8 mouse cellular contexts compared by ENCODE assay signal in the genomic region with DNA sequence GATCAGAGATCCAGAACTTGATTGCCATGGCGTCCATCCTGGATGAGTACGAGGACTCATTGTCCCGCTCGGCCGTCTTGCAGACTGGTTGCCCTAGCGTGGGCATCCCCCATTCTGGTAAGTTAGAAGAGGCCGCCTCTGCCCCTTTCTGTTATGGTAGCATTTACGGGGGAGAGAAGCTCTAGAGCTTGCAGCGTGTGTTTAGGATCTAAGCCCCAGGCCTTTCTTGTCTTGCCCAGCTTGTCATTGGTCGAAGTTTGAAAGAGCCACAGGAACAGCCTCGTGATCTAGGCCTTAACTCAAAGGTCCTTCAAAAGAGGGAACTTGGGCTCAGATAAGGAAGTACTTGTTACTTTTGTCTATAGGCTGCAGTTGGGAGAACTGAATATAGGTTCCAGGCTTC. TPM values are rescaled to one million over a fixed set of nuclear protein-coding genes. Genes with fewer than 3 reads are reported as not detected.
A peak's percentile ranks its signal among the peaks of the same experiment; 100 is the strongest.
DNase-seq lines count a peak whose midpoint lies in the region; ATAC-seq and TF ChIP-seq lines count a peak whose summit lies in the region.

No protein-coding gene starts in this region.

- peak overlapping the region; percentile 81 for H3K9ac ChIP-seq in hindbrain, embryonic 11.5 days (ENCODE audit: low read depth, low read length)
- H3K9ac ChIP-seq in stomach, embryonic 16.5 days (ENCODE audit: low read length) = peak overlapping the region; percentile 88

- peak overlapping the region; percentile 92 for H3K4me2 ChIP-seq in hindbrain, embryonic 11.5 days (replicated peaks; ENCODE audit: low read depth, low read length)
- H3K4me2 ChIP-seq in stomach, embryonic 16.5 days (ENCODE audit: low read depth, low read length) = peak overlapping the region; percentile 80

- TF ChIP-seq CTCF in left cerebral cortex, adult 2 months (IDR thresholded peaks at IDR 0.05) = no peak

- H3K4me3 ChIP-seq in left cerebral cortex, adult 2 months = peak overlapping the region; percentile 87
- H3K4me3 ChIP-seq in embryonic facial prominence, embryonic 10.5 days = peak overlapping the region; percentile 70
- H3K4me3 ChIP-seq in hindbrain, embryonic 11.5 days (ENCODE audit: low read depth, low read length) = peak overlapping the region; percentile 79
- peak overlapping the region; percentile 68 for H3K4me3 ChIP-seq in stomach, embryonic 16.5 days (replicated peaks; ENCODE audit: low read length)

- peak overlapping the region; percentile 85 for H3K27ac ChIP-seq in left cerebral cortex, adult 2 months
- peak overlapping the region; percentile 68 for H3K27ac ChIP-seq in embryonic facial prominence, embryonic 10.5 days (replicated peaks)
- no peak overlapping the region for H3K27ac ChIP-seq in hindbrain, embryonic 11.5 days (ENCODE audit: low read depth, low read length)
- peak overlapping the region; percentile 77 for H3K27ac ChIP-seq in stomach, embryonic 16.5 days (ENCODE audit: low read length)

- DNase-seq in left cerebral cortex, adult 2 months (ENCODE audit: extremely low spot score in 1 of 2, low spot score in 2 of 2) = no peak
- DNase-seq in left cerebral cortex, postnatal 10 days (ENCODE audit: extremely low spot score in 1 of 2, low spot score in 2 of 2) = no peak
- DNase-seq in embryonic facial prominence, embryonic 10.5 days (ENCODE audit: low spot score) = no peak
- no peak for DNase-seq in hindbrain, embryonic 11.5 days (ENCODE audit: low spot score)
- DNase-seq in adrenal gland, adult (ENCODE audit: inconsistent age in 2 of 2, low spot score in 1 of 2) = no peak
- DNase-seq in urinary bladder, postnatal 25 days (ENCODE audit: low spot score) = no peak

- intact Hi-C loops in left cerebral cortex, adult 2 months (cut with DNase I) = loop anchor here (2.0 to 5.0 kb wide), 2 partner anchors 80 to 257 kb away; partner anchors contain the start of genes Dnajc17, Rpusd2 and Zfyve19
- intact Hi-C loops in left cerebral cortex, postnatal 10 days (cut with DNase I) = loop anchor here (5.0 to 10.0 kb wide), 2 partner anchors 37 to 254 kb away; partner anchors contain the start of gene Rpusd2

- WGBS in embryonic facial prominence, embryonic 10.5 days = 4% methylated on average over 11 of the region's 11 CpGs
- 6% methylated on average over 11 of the region's 11 CpGs for WGBS in hindbrain, embryonic 11.5 days
- under 1% methylated on average over 11 of the region's 11 CpGs for WGBS in stomach, embryonic 16.5 days

- peaks cover 19% of the 10 kb centered on the region for H3K4me1 ChIP-seq in embryonic facial prominence, embryonic 10.5 days
- peaks cover 7% of the 10 kb centered on the region; the same call in 1 of the 2 replicates for H3K4me1 ChIP-seq in hindbrain, embryonic 11.5 days (replicated peaks; ENCODE audit: control insufficient read depth, insufficient read depth, low read length)
- peaks cover 13% of the 10 kb centered on the region for H3K4me1 ChIP-seq in stomach, embryonic 16.5 days (ENCODE audit: control insufficient read depth, insufficient read depth, low read length)

- peaks cover 7% of the 10 kb centered on the region; the same call in 1 of the 2 replicates for H3K27me3 ChIP-seq in embryonic facial prominence, embryonic 10.5 days (replicated peaks; ENCODE audit: low read depth, poor library complexity, severe bottlenecking)
- H3K27me3 ChIP-seq in hindbrain, embryonic 11.5 days (ENCODE audit: control insufficient read depth, insufficient read depth, low read length) = no peaks in the 10 kb centered on the region
- H3K27me3 ChIP-seq in stomach, embryonic 16.5 days (ENCODE audit: control insufficient read depth, insufficient read depth, low read length) = no peaks in the 10 kb centered on the region

- H3K9me3 ChIP-seq in embryonic facial prominence, embryonic 10.5 days = no peaks in the 10 kb centered on the region
- H3K9me3 ChIP-seq in hindbrain, embryonic 11.5 days (ENCODE audit: control insufficient read depth, low read length) = no peaks in the 10 kb centered on the region
- no peaks in the 10 kb centered on the region for H3K9me3 ChIP-seq in stomach, embryonic 16.5 days (replicated peaks; ENCODE audit: control insufficient read depth, low read length)

- peaks cover 41% of the 10 kb centered on the region for H3K36me3 ChIP-seq in embryonic facial prominence, embryonic 10.5 days (replicated peaks)
- H3K36me3 ChIP-seq in hindbrain, embryonic 11.5 days (ENCODE audit: control insufficient read depth, insufficient read depth, low read length) = no peaks in the 10 kb centered on the region; the same call in 1 of the 2 replicates
- H3K36me3 ChIP-seq in stomach, embryonic 16.5 days (ENCODE audit: control insufficient read depth, insufficient read depth, low read length) = peaks cover 18% of the 10 kb centered on the region; the same call in 1 of the 2 replicates

- ATAC-seq in hindbrain, embryonic 11.5 days (ENCODE audit: low FRiP score) = peak; percentile 47; the same call in 1 of the 2 replicates
- ATAC-seq in megakaryocyte, adult 5-6 weeks (ENCODE audit: poor library complexity, severe bottlenecking) = peak; percentile 69
- ATAC-seq in stomach, embryonic 16.5 days (ENCODE audit: insufficient read depth, low FRiP score) = no peak

RNA-seq across cellular contexts. Expression of gene Vps18, which starts 0.5 kb away (rescaled TPM):
- total RNA-seq in left cerebral cortex, adult 2 months (2021) = 10 to 100 TPM; 47.2 to 50.8 TPM
- total RNA-seq in left cerebral cortex, postnatal 10 days (2021) = 10 to 100 TPM; 33.7 to 33.8 TPM
- polyA plus RNA-seq in embryonic facial prominence, embryonic 10.5 days (2016; fragmentation: Nextera tagmentation; extraction: Ambion mirVana) = 23.1 and 25.1 TPM in 2 replicates
- 8.5 and 10.9 TPM in 2 replicates for polyA plus RNA-seq in hindbrain, embryonic 11.5 days (2014; fragmentation: Nextera tagmentation; extraction: Ambion mirVana)
- total RNA-seq in megakaryocyte, adult 5-6 weeks (2015) = 8.9 and 9.0 TPM in 2 replicates
- total RNA-seq in megakaryocyte, adult 5-6 weeks (2017) = 19.6 and 21.2 TPM in 2 replicates
- polyA plus RNA-seq in stomach, embryonic 16.5 days (2015; fragmentation: Nextera tagmentation; extraction: Ambion mirVana) = 17.5 and 19.8 TPM in 2 replicates

RNA-seq across cellular contexts. Expression of gene Rhov, which starts 17.9 kb away (rescaled TPM):
- total RNA-seq in left cerebral cortex, adult 2 months (2021) = 10 to 100 TPM in 1 of 2 experiments, 1 to 10 TPM in 1; 9.8 to 11.1 TPM
- total RNA-seq in left cerebral cortex, postnatal 10 days (2021) = 10 to 100 TPM; 14.3 to 16.3 TPM
- polyA plus RNA-seq in embryonic facial prominence, embryonic 10.5 days (2016; fragmentation: Nextera tagmentation; extraction: Ambion mirVana) = 0.74 and 2.5 TPM in 2 replicates
- 3.1 and 3.5 TPM in 2 replicates for polyA plus RNA-seq in hindbrain, embryonic 11.5 days (2014; fragmentation: Nextera tagmentation; extraction: Ambion mirVana)
- 0.16 and 0.59 TPM in 2 replicates for total RNA-seq in megakaryocyte, adult 5-6 weeks (2015)
- total RNA-seq in megakaryocyte, adult 5-6 weeks (2017) = 0.28 and 0.81 TPM in 2 replicates
- 30.2 and 34.5 TPM in 2 replicates for polyA plus RNA-seq in stomach, embryonic 16.5 days (2015; fragmentation: Nextera tagmentation; extraction: Ambion mirVana)

RNA-seq across cellular contexts. Expression of gene Dll4, which starts 36.6 kb away (rescaled TPM):
- 1 to 10 TPM; 2.3 to 2.4 TPM for total RNA-seq in left cerebral cortex, adult 2 months (2021)
- total RNA-seq in left cerebral cortex, postnatal 10 days (2021) = 1 to 10 TPM; 5.5 to 6.7 TPM
- polyA plus RNA-seq in embryonic facial prominence, embryonic 10.5 days (2016; fragmentation: Nextera tagmentation; extraction: Ambion mirVana) = 4.4 and 4.6 TPM in 2 replicates
- polyA plus RNA-seq in hindbrain, embryonic 11.5 days (2014; fragmentation: Nextera tagmentation; extraction: Ambion mirVana) = 2.7 and 2.9 TPM in 2 replicates
- total RNA-seq in megakaryocyte, adult 5-6 weeks (2015) = 0.09 TPM in 1 of 2 replicates, not detected in the other
- total RNA-seq in megakaryocyte, adult 5-6 weeks (2017) = not detected in 2 replicates
- polyA plus RNA-seq in stomach, embryonic 16.5 days (2015; fragmentation: Nextera tagmentation; extraction: Ambion mirVana) = 6.8 and 8.2 TPM in 2 replicates

RNA-seq across cellular contexts. Expression of gene Spint1, which starts 51.9 kb away (rescaled TPM):
- 1 to 10 TPM in 1 of 2 experiments, under 1 TPM in 1; 0.96 to 1.2 TPM for total RNA-seq in left cerebral cortex, adult 2 months (2021)
- total RNA-seq in left cerebral cortex, postnatal 10 days (2021) = 1 to 10 TPM in 1 of 2 experiments, under 1 TPM in 1; 0.28 to 1.4 TPM
- 11.1 and 11.4 TPM in 2 replicates for polyA plus RNA-seq in embryonic facial prominence, embryonic 10.5 days (2016; fragmentation: Nextera tagmentation; extraction: Ambion mirVana)
- polyA plus RNA-seq in hindbrain, embryonic 11.5 days (2014; fragmentation: Nextera tagmentation; extraction: Ambion mirVana) = 4.1 and 4.6 TPM in 2 replicates
- total RNA-seq in megakaryocyte, adult 5-6 weeks (2015) = not detected in 2 replicates
- not detected in 2 replicates for total RNA-seq in megakaryocyte, adult 5-6 weeks (2017)
- 78.6 and 95.9 TPM in 2 replicates for polyA plus RNA-seq in stomach, embryonic 16.5 days (2015; fragmentation: Nextera tagmentation; extraction: Ambion mirVana)

RNA-seq across cellular contexts. Expression of gene Ppp1r14d, which starts 59.3 kb away (rescaled TPM):
- not detected for total RNA-seq in left cerebral cortex, adult 2 months (2021)
- not detected for total RNA-seq in left cerebral cortex, postnatal 10 days (2021)
- 0.20 TPM in 2 replicates for polyA plus RNA-seq in embryonic facial prominence, embryonic 10.5 days (2016; fragmentation: Nextera tagmentation; extraction: Ambion mirVana)
- 0.23 TPM in 1 of 2 replicates, not detected in the other for polyA plus RNA-seq in hindbrain, embryonic 11.5 days (2014; fragmentation: Nextera tagmentation; extraction: Ambion mirVana)
- total RNA-seq in megakaryocyte, adult 5-6 weeks (2015) = not detected in 2 replicates
- not detected in 2 replicates for total RNA-seq in megakaryocyte, adult 5-6 weeks (2017)
- polyA plus RNA-seq in stomach, embryonic 16.5 days (2015; fragmentation: Nextera tagmentation; extraction: Ambion mirVana) = 3.4 TPM in 2 replicates

Comparison
In these comparisons a context has a peak if more than half of its experiments do, and no peak if none do; other contexts are left out.
1. RNA of gene Rhov, which starts 17.9 kb away (total RNA-seq): 14.3 to 16.3 TPM in left cerebral cortex, postnatal 10 days and 9.8 to 11.1 TPM in left cerebral cortex, adult 2 months; 0.16 to 0.81 TPM in megakaryocyte, adult 5-6 weeks; every median in the first group is over 4 times any median in the second.
2. Peak in every context shown above with its lines, with median percentiles within 50 percentile points of each other: H3K4me3 ChIP-seq.